Mouse (Mus musculus) liver, embryonic 12.5 days (tissue): Measurements from ENCODE around the gene Capn7. TPM values are rescaled to one million over a fixed set of nuclear protein-coding genes. Genes with fewer than 3 reads are reported as not detected.

Experiments used
- ATAC-seq: fragments of 200-750 bp; cut with Nextera tagmentation; 2 replicates; pipeline ENCODE4 v1.8.0; 2017; ENCODE audit warnings: moderate number of reproducible peaks, mild to moderate bottlenecking, moderate library complexity
- H3K27ac ChIP-seq: fragments of 300-500 bp; sonication (generic); 2 replicates; pipeline ENCODE4 v1.5.1; 2016; ENCODE audit warnings: mild to moderate bottlenecking
- H3K27me3 ChIP-seq: fragments of 300-500 bp; sonication (generic); replicated peaks from 2 replicates; pipeline ENCODE4 v1.6.1; 2016; ENCODE audit warnings: mild to moderate bottlenecking, moderate library complexity
- H3K36me3 ChIP-seq: fragments of 300-500 bp; sonication (generic); 2 replicates; pipeline ENCODE4 v1.6.1; 2016; ENCODE audit warnings: mild to moderate bottlenecking, moderate library complexity
- H3K4me1 ChIP-seq: fragments of 300-500 bp; sonication (generic); 2 replicates; pipeline ENCODE4 v1.6.1; 2016
- H3K4me2 ChIP-seq: fragments of 300-500 bp; sonication (generic); 2 replicates; pipeline ENCODE4 v1.6.1; 2016; ENCODE audit warnings: mild to moderate bottlenecking, moderate library complexity
- H3K4me3 ChIP-seq: fragments of 300-500 bp; sonication (generic); 2 replicates; pipeline ENCODE4 v1.5.1; 2016; ENCODE audit warnings: mild to moderate bottlenecking, moderate library complexity
- H3K9ac ChIP-seq: fragments of 300-500 bp; sonication (generic); 2 replicates; pipeline ENCODE4 v1.6.1; 2016; ENCODE audit warnings: mild to moderate bottlenecking, moderate library complexity
- H3K9me3 ChIP-seq: fragments of 300-500 bp; sonication (generic); replicated peaks from 2 replicates; pipeline ENCODE4 v1.6.1; 2016; ENCODE audit warnings: mild to moderate bottlenecking, moderate library complexity
- WGBS: fragments of 180-500 bp; shearing (Covaris S2); methylation state at CpG from one replicate; pipeline ENCODE4 v1.1.7; 2016; ENCODE audit not compliant: insufficient replicate concordance; 5-methylcytosine and 5-hydroxymethylcytosine counted together
- polyA plus RNA-seq: library from polyadenylated mRNA; unstranded; fragments of >200 nt; fragmentation: Nextera tagmentation; extraction: Ambion mirVana; gene quantifications from 2 replicates; pipeline ENCODE4 v1.2.1, GENCODE M21; 2016

The Capn7 gene
- polyA plus RNA-seq, 1 experiment from 2014 or later = 24.5 TPM

- H3K4me1 ChIP-seq = peaks cover 31% of the 10 kb centered on the region
- H3K27ac ChIP-seq = no peak overlapping the region
- 0 out of 2 replicates have a peak, but pooled peaks have one; percentile 16 for ATAC-seq
- no peak overlapping the region for H3K4me2 ChIP-seq
- no peaks in the 10 kb centered on the region for H3K27me3 ChIP-seq
- no peak overlapping the region for H3K4me3 ChIP-seq
- no peaks in the 10 kb centered on the region for H3K9me3 ChIP-seq
- no peaks in the 10 kb centered on the region; the same call in 1 of the 2 replicates for H3K36me3 ChIP-seq
- WGBS = 82% methylated on average over 8 of the region's 8 CpGs
- H3K9ac ChIP-seq = no peak overlapping the region
Observed at GRCm38 (mm10) chr14:31389421-31390147, 53.1 kb downstream of the Capn7 start.

DNA sequence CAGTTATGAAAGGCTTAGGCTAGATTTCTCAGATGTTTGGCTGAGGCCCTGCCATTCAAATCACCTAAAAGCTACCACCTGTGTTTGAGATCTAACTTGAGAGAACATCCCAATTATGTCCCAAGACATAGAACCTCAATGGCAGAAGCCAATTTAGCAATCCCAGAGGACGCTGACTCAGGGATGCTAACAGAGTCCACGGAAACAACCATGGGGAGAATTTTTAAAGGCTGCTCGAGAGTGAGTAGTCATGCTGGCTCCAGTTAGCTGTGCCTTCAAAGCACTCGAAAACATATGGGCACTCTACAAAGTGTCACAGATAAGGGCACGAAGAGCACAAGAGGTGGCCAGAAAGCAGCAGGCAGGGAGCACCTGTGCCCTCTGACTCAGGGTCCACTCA is 55.9 kb downstream of the Capn7 start:
- no peak for ATAC-seq
- Histone ChIP-seq H3K9me3 (no peaks in the 10 kb centered on the region; the same call in 1 of the 2 replicates), H3K27ac (no peak overlapping the region), H3K4me2 (no peak overlapping the region), H3K9ac (no peak overlapping the region), H3K4me1 (peaks cover 15% of the 10 kb centered on the region), H3K27me3 (no peaks in the 10 kb centered on the region), H3K36me3 (peaks cover 8% of the 10 kb centered on the region), H3K4me3 (no peak overlapping the region)
- 65% methylated on average over 5 of the region's 5 CpGs for WGBS

- Histone ChIP-seq H3K4me3 (no peak overlapping the region), H3K9ac (no peak overlapping the region), H3K27ac (0 out of 2 replicates have a peak overlapping the region, but pooled peaks have one; percentile 15), H3K4me1 (0 out of 2 replicates have a peak, but pooled peaks cover 8% of the 10 kb centered on the region), H3K27me3 (no peaks in the 10 kb centered on the region), H3K9me3 (no peaks in the 10 kb centered on the region; the same call in 1 of the 2 replicates), H3K36me3 (peaks cover 8% of the 10 kb centered on the region), H3K4me2 (no peak overlapping the region)
- whole genome bisulfite sequencing = 39% methylated on average over 8 of the region's 8 CpGs
- no peak for ATAC-seq
Observed at GRCm38 (mm10) chr14:31392873-31393545, 56.6 kb downstream of the Capn7 start.

DNA sequence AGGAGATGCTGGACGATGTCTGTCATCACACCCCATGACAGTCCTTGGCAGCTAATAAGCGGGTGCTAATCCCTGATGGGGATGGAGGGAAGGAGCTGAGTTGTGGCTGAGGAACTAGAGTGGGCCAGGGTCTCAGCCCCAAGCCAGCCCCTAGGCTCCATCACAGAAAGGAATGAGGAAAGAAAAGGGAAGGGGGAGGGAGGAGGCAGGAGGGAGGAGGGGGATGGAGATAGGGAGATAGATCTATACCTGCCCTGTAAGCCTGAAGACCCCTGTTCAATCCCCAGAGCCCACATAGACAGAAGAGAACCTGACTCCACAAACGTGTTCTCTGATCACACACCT is 57.1 kb downstream of the Capn7 start:
- 70% methylated on average over 3 of the region's 3 CpGs for WGBS
- H3K4me2 ChIP-seq = no peak overlapping the region
- no peaks in the 10 kb centered on the region; the same call in 1 of the 2 replicates for H3K9me3 ChIP-seq
- H3K27me3 ChIP-seq = no peaks in the 10 kb centered on the region
- H3K4me3 ChIP-seq = no peak overlapping the region
- H3K36me3 ChIP-seq = peaks cover 8% of the 10 kb centered on the region
- H3K27ac ChIP-seq = 0 out of 2 replicates have a peak overlapping the region, but pooled peaks have one; percentile 15
- H3K9ac ChIP-seq = no peak overlapping the region
- 0 out of 2 replicates have a peak, but pooled peaks cover 6% of the 10 kb centered on the region for H3K4me1 ChIP-seq
- no peak for ATAC-seq

GRCm38 (mm10) chr14:31393936-31394630 is 57.6 kb downstream of the Capn7 start:
- no peaks in the 10 kb centered on the region for H3K27me3 ChIP-seq
- H3K4me1 ChIP-seq = 0 out of 2 replicates have a peak, but pooled peaks cover 6% of the 10 kb centered on the region
- H3K9me3 ChIP-seq = no peaks in the 10 kb centered on the region; the same call in 1 of the 2 replicates
- H3K9ac ChIP-seq = no peak overlapping the region
- no peak for ATAC-seq
- H3K27ac ChIP-seq = no peak overlapping the region
- peaks cover 8% of the 10 kb centered on the region for H3K36me3 ChIP-seq
- no peak overlapping the region for H3K4me3 ChIP-seq
- WGBS = 77% methylated on average over 7 of the region's 7 CpGs
- no peak overlapping the region for H3K4me2 ChIP-seq

DNA sequence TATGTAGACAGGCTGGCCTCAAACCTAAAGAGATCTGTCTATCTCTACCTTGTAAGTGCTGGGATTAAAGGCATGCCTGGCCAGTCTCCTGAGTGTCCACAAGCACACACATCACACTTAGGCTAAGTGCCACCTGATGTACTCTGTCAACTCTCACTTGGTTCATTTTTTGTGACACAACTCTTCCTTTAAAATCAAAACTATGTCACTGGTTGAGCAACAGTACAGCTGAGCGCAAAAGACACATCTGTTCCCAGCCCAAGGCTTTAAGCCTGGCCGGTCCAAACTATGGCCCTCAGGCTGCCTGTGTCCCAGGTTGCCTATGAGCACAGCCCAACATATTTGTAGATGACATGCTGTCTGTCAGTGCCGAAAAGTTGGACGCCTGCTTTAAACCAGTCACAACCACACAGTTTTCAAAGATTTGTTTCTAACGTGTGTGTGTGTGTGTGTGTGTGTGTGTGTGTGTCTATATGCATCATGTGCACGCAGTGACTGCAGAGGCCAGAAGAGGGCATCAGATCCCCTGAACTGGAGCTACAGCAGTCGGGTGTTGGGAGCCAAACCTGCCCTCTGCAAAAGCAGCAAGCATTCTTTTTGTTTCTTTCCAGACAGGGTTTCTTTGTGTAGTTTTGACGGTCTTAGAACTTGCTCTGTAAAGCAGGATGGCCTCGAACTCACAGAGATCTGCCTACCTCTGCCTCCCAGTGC is 58.5 kb downstream of the Capn7 start:
- Histone ChIP-seq H3K9ac (no peak overlapping the region), H3K27me3 (no peaks in the 10 kb centered on the region), H3K27ac (no peak overlapping the region), H3K9me3 (no peaks in the 10 kb centered on the region; the same call in 1 of the 2 replicates), H3K4me3 (no peak overlapping the region), H3K4me1 (0 out of 2 replicates have a peak, but pooled peaks cover 6% of the 10 kb centered on the region), H3K36me3 (peaks cover 8% of the 10 kb centered on the region), H3K4me2 (no peak overlapping the region)
- WGBS = 85% methylated on average over 9 of the region's 9 CpGs
- ATAC-seq = no peak

GRCm38 (mm10) chr14:31395629-31396199 is 59.3 kb downstream of the Capn7 start:
- 85% methylated on average over 7 of the region's 7 CpGs for WGBS

DNA sequence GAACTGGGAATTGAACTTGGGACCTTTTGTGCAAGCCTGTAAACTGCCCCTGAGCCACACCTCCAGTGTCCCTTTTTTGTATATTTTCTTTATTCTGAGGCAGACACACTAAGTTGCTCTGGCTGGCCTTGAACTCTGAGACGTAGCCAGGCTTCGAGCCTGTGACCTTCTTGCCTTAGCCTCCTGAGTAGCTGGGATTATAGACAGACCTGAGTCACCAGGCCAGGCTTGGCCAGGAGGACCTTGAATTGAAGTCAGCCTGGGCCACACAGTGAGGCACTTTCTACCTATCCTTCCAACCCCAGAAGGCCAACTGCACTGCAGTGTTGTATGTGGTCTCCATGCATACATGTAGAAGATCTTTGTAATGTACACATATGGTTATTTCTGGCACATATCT is 60.0 kb downstream of the Capn7 start:
- WGBS = 83% methylated on average over 2 of the region's 2 CpGs
- H3K4me2 ChIP-seq = no peak overlapping the region
- no peak overlapping the region for H3K9ac ChIP-seq
- ATAC-seq = no peak
- H3K4me1 ChIP-seq = peaks cover 15% of the 10 kb centered on the region
- H3K36me3 ChIP-seq = peaks cover 8% of the 10 kb centered on the region
- H3K27ac ChIP-seq = no peak overlapping the region
- H3K27me3 ChIP-seq = no peaks in the 10 kb centered on the region
- H3K9me3 ChIP-seq = no peaks in the 10 kb centered on the region; the same call in 1 of the 2 replicates
- H3K4me3 ChIP-seq = no peak overlapping the region

More at GRCm38 (mm10) chr14:31395629-31396199, 59.3 kb downstream of the Capn7 start:
- H3K9me3 ChIP-seq = no peaks in the 10 kb centered on the region; the same call in 1 of the 2 replicates
- H3K27ac ChIP-seq = no peak overlapping the region
- H3K4me2 ChIP-seq = no peak overlapping the region
- no peak overlapping the region for H3K9ac ChIP-seq
- H3K4me1 ChIP-seq = peaks cover 8% of the 10 kb centered on the region
- H3K36me3 ChIP-seq = peaks cover 8% of the 10 kb centered on the region
- H3K27me3 ChIP-seq = no peaks in the 10 kb centered on the region
- ATAC-seq = no peak
- no peak overlapping the region for H3K4me3 ChIP-seq

GRCm38 (mm10) chr14:31397353-31397752 is 60.9 kb downstream of the Capn7 start:
- H3K36me3 ChIP-seq = peaks cover 8% of the 10 kb centered on the region
- no peak for ATAC-seq
- H3K9ac ChIP-seq = no peak overlapping the region
- H3K4me1 ChIP-seq = peaks cover 24% of the 10 kb centered on the region
- 74% methylated on average over 12 of the region's 12 CpGs for WGBS
- no peaks in the 10 kb centered on the region for H3K27me3 ChIP-seq
- H3K9me3 ChIP-seq = no peaks in the 10 kb centered on the region; the same call in 1 of the 2 replicates
- no peak overlapping the region for H3K27ac ChIP-seq
- no peak overlapping the region for H3K4me2 ChIP-seq
- H3K4me3 ChIP-seq = no peak overlapping the region

- ATAC-seq = no peak
- Histone ChIP-seq H3K4me1 (peaks cover 29% of the 10 kb centered on the region), H3K4me3 (no peak overlapping the region), H3K27ac (no peak overlapping the region), H3K4me2 (no peak overlapping the region), H3K9ac (no peak overlapping the region), H3K36me3 (peaks cover 8% of the 10 kb centered on the region), H3K9me3 (no peaks in the 10 kb centered on the region; the same call in 1 of the 2 replicates), H3K27me3 (no peaks in the 10 kb centered on the region)
- 73% methylated on average over 9 of the region's 9 CpGs for WGBS
Observed at GRCm38 (mm10) chr14:31397791-31398595, 61.6 kb downstream of the Capn7 start.
